Mouse (Mus musculus): ENCODE data around the gene Rpl27. TPM values are rescaled to one million over a fixed set of nuclear protein-coding genes. Genes with fewer than 3 reads are reported as not detected.
"Not testable (repeated sequence)": the region's sequence is repeated elsewhere in the genome, so short reads cannot be mapped to it uniquely, and the experiment has no call there.

The Rpl27 gene
- total RNA-seq, 2 experiments from 2014 or later = 33.9 to 45.4 TPM

- peak; percentile 62 for DNase-seq (ENCODE audit: low spot score)
Measured at GRCm38 (mm10) chr11:101467477-101468262, 25.6 kb downstream of the Rpl27 start.

GRCm38 (mm10) chr11:101468263-101468688, 26.2 kb downstream of the Rpl27 start:
- DNase-seq (ENCODE audit: low spot score) = peak; percentile 16

- DNase-seq (ENCODE audit: low spot score) = no peak
Measured at GRCm38 (mm10) chr11:101468731-101469130, 26.6 kb downstream of the Rpl27 start.

GRCm38 (mm10) chr11:101469155-101469554, 27.1 kb downstream of the Rpl27 start:
- DNase-seq (ENCODE audit: low spot score) = no peak

- no peak for DNase-seq (ENCODE audit: low spot score)
Measured at GRCm38 (mm10) chr11:101470206-101470605, 28.1 kb downstream of the Rpl27 start.

GRCm38 (mm10) chr11:101471926-101472325, 29.8 kb downstream of the Rpl27 start:
- no peak for DNase-seq (ENCODE audit: low spot score)

- no peak for DNase-seq (ENCODE audit: low spot score)
Measured at GRCm38 (mm10) chr11:101472336-101472735, 30.2 kb downstream of the Rpl27 start.

- DNase-seq (ENCODE audit: low spot score) = not testable (repeated sequence)
Measured at GRCm38 (mm10) chr11:101473686-101474085, 31.6 kb downstream of the Rpl27 start.

GRCm38 (mm10) chr11:101474298-101474697, 32.2 kb downstream of the Rpl27 start:
- DNase-seq (ENCODE audit: low spot score) = no peak

- not testable (repeated sequence) for DNase-seq (ENCODE audit: low spot score)
Measured at GRCm38 (mm10) chr11:101476361-101476760, 34.3 kb downstream of the Rpl27 start.

GRCm38 (mm10) chr11:101477194-101477551, 35.1 kb downstream of the Rpl27 start:
- no peak for DNase-seq (ENCODE audit: low spot score)

GRCm38 (mm10) chr11:101477552-101478211, 35.6 kb downstream of the Rpl27 start:
- no peak for DNase-seq (ENCODE audit: low spot score)

GRCm38 (mm10) chr11:101479171-101479635, 37.1 kb downstream of the Rpl27 start:
- no peak for DNase-seq (ENCODE audit: low spot score)

GRCm38 (mm10) chr11:101480912-101481311, 38.8 kb downstream of the Rpl27 start:
- no peak for DNase-seq (ENCODE audit: low spot score)

- DNase-seq (ENCODE audit: low spot score) = no peak
Measured at GRCm38 (mm10) chr11:101483804-101484203, 41.7 kb downstream of the Rpl27 start.

- no peak for DNase-seq (ENCODE audit: low spot score)
Measured at GRCm38 (mm10) chr11:101484245-101484644, 42.1 kb downstream of the Rpl27 start.

- no peak for DNase-seq (ENCODE audit: low spot score)
Measured at GRCm38 (mm10) chr11:101484814-101485213, 42.7 kb downstream of the Rpl27 start.

- no peak for DNase-seq (ENCODE audit: low spot score)
Measured at GRCm38 (mm10) chr11:101485509-101486028, 43.5 kb downstream of the Rpl27 start.

- DNase-seq (ENCODE audit: low spot score) = no peak
Measured at GRCm38 (mm10) chr11:101486126-101486525, 44.0 kb downstream of the Rpl27 start.
